Mouse (Mus musculus): ENCODE measurements around the gene Olfr485.
"Not testable (repeated sequence)": the region's sequence is repeated elsewhere in the genome, so short reads cannot be mapped to it uniquely, and the experiment has no call there.

Gene Olfr485

DNA sequence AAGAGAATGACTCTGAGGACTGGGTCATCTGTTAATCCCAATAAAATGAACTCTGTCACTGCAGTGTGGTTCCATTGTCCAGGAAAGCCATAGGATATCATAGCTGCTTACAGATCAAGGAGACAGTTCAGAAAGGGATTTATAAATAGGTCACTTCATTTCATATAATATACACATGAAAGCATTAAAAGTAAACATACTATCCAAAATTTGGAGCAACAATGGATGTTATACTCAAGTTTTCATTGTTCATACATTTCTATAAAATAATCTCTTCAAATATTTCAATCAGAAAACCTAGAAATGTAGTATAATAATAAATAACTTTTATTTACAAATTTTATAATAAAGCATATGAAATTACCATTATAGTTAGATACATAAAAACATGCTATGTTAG, at the start of gene Olfr485:
Gene Olfr485, minus strand, starts transcription at position 101 of the 400 bp plus-strand sequence.
- no peak for DNase-seq (ENCODE audit: low spot score)

GRCm38 (mm10) chr7:108196938-108197337, 37.3 kb upstream of the Olfr485 start:
- no peak for DNase-seq (ENCODE audit: low spot score)

DNA sequence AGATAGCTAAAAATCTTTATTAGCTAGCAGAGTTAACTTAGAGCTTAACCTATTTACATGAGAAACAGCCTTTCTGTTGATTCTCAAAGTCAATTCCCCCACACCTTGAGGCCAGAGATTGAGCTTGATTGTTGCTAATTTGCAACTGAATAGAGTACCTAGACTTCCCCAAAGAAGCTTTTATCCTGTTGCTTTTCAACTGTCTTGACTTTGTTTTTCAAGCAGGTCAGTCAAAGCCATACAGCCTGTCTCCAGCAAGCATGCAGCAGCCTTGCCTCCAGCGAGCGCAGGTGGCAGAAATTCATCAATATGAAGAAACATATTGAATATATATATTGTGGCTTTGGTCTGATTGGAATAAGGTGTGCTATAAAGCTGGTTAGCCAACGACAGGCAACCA, 36.7 kb upstream of the Olfr485 start:
- not testable (repeated sequence) for DNase-seq (ENCODE audit: low spot score)

- not testable (repeated sequence) for DNase-seq (ENCODE audit: low spot score)
Measured at GRCm38 (mm10) chr7:108192714-108193113, 33.0 kb upstream of the Olfr485 start.

DNA sequence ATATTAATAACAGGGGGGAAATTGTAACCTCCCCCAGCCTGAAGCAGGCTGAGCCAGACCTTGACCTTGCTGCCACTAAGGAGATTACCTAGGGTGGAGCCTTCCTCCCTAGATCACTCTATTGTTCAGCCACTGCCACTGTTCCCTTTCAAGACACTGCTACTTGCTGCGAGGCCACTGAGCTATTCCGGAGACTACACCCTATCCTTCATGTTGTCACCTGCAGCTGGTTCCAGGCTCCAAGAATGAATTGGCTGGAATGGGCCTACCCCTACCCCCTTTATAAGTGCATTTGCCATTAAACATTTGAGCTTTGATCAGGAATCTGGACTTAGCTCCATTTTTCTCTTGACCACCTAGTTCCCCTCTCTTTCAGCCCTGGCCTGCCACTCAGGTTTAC, 31.5 kb upstream of the Olfr485 start:
- not testable (repeated sequence) for DNase-seq (ENCODE audit: low spot score)

GRCm38 (mm10) chr7:108185237-108185636, 25.6 kb upstream of the Olfr485 start:
- not testable (repeated sequence) for DNase-seq (ENCODE audit: low spot score)

DNA sequence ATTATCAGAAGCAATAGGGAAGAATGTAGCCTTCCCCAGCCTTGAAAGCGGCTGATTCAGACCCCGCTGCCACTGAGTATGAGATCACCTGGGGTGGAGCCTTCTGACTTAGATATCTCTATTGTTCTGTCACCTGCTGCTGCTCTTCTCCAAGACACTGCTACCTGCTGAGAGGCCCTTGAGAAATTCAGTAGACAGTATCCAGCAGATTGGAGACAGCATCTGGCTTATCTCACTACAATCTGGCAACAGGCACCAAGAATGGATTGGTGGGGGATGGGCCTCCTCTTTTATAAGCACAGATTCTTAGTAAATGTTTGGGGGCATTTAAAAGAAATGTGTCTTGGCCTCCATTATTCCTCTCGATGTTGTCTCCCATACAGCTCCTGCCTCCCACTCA, 24.7 kb upstream of the Olfr485 start:
- not testable (repeated sequence) for DNase-seq (ENCODE audit: low spot score)

DNA sequence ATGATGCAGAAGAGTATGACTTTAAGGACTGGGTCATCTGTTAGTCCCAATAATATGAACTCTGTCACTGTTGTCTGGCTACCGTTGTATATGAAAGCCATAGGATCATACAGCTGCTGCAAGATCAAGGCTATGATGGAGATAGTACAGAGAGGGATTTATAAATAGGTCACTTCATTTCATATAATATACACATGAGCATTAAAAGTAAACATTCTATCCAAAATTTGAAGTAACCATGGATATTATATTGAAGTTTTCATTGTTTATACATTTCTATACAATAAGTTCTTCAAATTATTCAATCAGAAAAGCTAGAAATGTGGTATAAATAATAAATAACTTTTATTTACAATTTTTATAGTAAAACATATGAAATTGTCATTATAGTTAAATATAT, 13.0 kb upstream of the Olfr485 start, which contains the start of gene Olfr486:
Gene Olfr486, minus strand, starts transcription at position 101 of the 400 bp plus-strand sequence.
- DNase-seq (ENCODE audit: low spot score): not testable (repeated sequence)

GRCm38 (mm10) chr7:108127349-108127748, 32.3 kb downstream of the Olfr485 start, which contains the start of gene Olfr484:
Olfr484 (minus strand) TSS chr7:108127449.
- no peak for DNase-seq (ENCODE audit: low spot score)

DNA sequence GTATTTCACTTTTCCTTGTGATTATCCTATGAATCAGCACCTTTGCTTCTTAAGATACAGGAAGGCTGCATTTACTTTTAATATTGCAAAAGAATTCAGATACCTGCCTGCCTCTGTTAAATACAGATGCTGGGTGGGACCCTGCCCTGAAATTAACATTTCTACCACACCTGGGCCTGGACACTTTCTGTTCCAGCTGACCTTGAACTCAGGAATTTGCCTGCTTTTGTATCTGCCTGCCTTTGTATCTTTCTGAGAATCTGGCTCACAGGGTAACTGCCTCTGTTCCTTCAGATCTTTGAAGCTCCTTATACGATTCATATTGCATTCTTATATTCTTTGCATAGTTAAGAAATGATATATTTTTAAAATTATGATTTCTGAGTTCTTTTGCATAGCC, 38.3 kb downstream of the Olfr485 start:
- no peak for DNase-seq (ENCODE audit: low spot score)

- DNase-seq (ENCODE audit: low spot score): no peak
Measured at GRCm38 (mm10) chr7:108120681-108121080, 39.0 kb downstream of the Olfr485 start.
